Mouse (Mus musculus) liver, adult (tissue): ENCODE results near the gene Brms1.

Experiments used
- GATA4 ChIP-seq: IDR thresholded peaks from 2 replicates; pipeline ENCODE4 v1.6.1; 2014; ENCODE audit warnings: mild to moderate bottlenecking, low read length; ENCODE audit not compliant: insufficient replicate concordance

Brms1 gene

DNA sequence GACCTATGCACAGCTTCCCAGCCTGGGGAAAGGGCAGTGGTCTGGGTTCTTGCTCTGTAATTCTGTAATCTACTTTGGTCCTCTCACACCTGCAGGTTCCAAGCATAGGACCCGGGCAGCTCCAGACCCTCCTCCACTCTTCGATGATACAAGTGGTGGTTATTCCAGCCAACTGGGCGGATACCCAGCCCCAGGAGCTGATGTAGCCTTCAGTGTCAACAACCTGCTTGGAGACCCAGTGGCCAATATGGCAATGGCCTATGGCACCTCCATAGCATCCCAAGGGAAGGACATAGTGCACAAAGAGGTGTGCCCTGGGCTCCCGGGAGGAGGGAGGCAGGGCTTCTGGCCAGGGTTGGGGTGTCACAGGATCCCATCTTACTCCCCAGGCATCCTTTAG, 48.2 kb downstream of the Brms1 start:
- TF ChIP-seq GATA4, result no peak

- no peak for TF ChIP-seq GATA4
These were observed 50.9 kb downstream of the Brms1 start for GRCm38 (mm10) chr19:5092083-5092482.

DNA sequence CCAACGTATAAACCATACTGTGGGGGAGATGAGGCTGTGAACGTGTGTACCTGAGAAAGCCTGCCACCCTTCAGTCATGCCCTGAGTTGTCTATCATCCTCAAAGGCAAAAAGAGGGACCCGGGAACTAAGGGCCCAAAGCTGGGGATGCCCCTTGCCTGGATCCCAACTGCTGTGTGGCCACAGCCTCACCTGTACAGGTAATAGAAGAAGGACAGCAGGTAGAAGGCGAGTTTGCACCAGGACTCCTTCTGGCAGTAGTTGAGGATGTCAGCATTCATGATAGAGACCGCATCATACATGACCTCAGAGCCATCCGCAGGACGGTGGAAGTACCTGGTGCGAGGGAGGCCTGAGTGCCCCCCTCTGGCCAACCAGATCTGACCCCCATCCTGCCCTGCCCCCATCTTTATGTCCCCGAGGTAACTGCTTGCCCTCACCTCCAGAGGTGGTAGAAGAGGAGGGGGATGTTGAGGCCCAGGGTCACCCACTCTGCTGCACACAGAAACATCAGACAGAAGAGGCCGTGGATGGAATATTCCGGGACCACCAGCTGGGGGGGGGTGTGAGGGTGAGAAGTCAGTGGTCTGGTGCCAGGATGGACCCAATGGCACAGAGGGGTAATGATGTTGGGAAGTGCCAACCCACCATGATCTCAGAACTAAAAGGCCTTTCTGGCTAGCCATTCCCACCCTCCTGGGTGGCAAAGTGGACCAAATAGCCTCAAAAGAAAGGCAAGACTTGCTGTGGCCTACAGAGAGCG, 52.5 kb downstream of the Brms1 start:
- TF ChIP-seq GATA4, result no peak

DNA sequence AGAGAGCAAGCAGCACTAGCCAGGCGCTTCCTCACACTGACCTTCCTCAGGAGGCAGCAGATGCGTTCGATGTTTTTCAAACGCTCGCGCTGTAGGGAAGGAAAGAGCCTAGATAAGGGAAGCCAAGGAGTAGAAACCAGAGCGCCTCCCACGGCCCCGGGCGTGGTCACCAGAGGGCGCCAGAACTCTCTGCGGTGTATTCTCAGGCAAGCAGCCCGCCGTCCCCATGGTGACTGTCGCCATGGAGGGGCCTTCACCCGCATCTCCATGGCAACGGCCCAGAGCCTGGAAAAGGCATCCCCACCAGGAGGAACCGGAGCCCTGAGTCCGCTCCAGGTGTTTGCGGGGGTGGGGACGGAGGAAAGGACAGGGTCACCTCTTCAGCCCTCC, 53.1 kb downstream of the Brms1 start:
- TF ChIP-seq GATA4, result peak; percentile 60; the same call in 1 of the 2 replicates

DNA sequence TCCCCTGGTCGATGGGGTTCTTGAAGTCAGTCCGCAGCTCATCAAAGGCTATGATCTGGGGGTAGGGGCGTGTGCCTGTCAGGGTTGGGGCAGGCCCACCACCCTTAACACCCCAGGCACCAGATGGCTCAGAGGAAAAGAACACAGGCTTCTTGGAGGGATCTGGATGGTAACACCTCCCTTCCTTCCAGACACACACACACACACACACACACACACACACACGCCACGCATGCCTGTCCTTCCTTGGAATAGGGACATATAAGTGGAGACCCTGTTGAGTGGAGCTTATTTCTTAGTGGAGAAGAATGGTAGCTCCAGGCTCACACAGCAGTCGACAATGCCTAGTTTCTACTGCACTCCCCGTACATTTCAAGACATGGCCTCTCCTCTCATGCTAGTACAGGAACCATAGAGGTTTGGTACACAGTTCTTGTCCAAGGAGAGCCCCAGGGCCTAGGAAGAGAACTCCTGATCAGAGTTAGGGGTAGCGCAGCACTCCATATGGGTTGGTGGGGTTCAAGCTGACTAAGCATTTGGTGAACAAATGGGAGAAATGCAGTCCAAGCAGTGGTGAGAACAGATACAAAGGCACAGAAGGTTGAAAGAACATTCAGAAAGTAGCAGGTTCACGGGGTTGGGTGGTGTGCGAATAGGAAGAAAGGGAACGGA, 53.7 kb downstream of the Brms1 start:
- no peak for TF ChIP-seq GATA4

GRCm38 (mm10) chr19:5095887-5096474, 54.8 kb downstream of the Brms1 start:
- no peak for TF ChIP-seq GATA4

- TF ChIP-seq GATA4, result no peak
These were observed 56.6 kb downstream of the Brms1 start for GRCm38 (mm10) chr19:5097521-5098362.

DNA sequence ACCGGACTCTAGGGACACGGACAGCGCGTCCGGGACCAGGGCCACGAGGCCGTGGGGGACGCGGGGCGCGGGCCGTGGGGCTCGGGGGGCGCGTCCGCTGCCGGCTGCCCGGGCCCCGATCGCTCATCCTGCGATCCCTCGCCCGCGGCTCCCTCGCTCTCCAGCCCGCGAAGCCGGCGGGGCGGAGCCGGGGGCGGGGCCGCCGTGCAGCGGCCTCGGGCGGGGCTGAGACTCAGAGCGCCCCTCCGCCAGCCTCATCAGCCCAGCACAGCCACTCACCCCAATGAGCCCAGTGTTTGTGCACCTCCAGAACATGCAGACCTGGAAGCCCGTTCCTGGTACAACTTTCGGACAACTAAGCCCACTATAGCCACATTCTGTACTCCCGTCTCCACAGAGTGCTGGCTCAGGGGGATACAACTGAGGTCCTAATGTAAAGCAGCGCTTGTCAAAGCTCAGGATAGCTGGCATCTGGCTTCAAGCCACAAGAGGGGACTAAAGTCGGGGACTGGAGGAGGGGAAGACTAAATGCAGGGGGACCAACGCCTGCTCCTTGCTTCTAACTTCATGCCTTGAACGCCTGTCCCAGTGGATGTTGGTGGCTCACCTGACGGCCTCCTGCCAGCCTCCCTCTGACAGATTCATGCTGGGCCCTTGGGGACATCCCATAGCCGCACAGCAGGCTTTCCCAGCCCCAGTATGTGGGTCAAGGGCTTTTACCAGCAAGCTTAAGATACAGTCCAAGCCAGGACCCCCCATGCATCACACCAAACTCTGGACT, 57.4 kb downstream of the Brms1 start, which contains the start of gene Cnih2:
Gene Cnih2, minus strand, starts transcription at position 159 of the 781 bp plus-strand sequence.
- TF ChIP-seq GATA4, result no peak
